Mouse (Mus musculus) G1E-ER4 (cell line): ENCODE data around the gene Gm7879. TPM values are rescaled to one million over a fixed set of nuclear protein-coding genes. Genes with fewer than 3 reads are reported as not detected.
"Not testable (repeated sequence)": the region's sequence is repeated elsewhere in the genome, so short reads cannot be mapped to it uniquely, and the experiment has no call there.

ENCODE experiments used
- GATA1 ChIP-seq: IDR thresholded peaks from one replicate; pipeline ENCODE4 v1.8.0; 2012; ENCODE audit warnings: low read length, inconsistent platforms
- polyA plus RNA-seq: library from polyadenylated mRNA; stranded (reverse); fragments of >175 nt; gene quantifications from 2 replicates; pipeline ENCODE4 v1.2.3, GENCODE M21; 2012

Gm7879 gene
- polyA plus RNA-seq: 0.11 TPM in 1 of 2 replicates, not detected in the other

DNA sequence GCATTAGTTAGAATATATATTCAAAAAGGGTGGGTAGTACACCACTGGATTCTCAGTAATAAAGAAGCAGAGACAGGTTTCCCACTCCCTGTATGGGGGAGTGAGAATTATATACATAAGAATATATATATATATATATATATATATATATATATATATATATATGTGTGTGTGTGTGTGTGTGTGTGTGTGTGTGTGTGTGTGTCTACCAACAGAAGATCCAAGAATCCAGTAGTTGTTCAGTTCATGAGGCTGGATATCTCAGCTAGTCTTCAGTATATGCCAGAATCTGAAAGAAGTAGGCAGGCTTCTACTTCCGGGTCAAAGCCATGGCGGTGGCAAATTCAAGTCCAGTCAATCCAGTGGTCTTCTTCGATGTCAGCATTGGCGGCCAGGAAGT lies at the start of gene Gm7879:
Gene Gm7879 (plus strand): TSS at position 301 of the 400 bp plus-strand sequence.
- TF ChIP-seq GATA1: not testable (repeated sequence)

- no peak for TF ChIP-seq GATA1
These were observed 49.3 kb upstream of the Gm7879 start for GRCm38 (mm10) chr5:43863642-43864041.

GRCm38 (mm10) chr5:43865316-43865715 lies 47.6 kb upstream of the Gm7879 start:
- no peak for TF ChIP-seq GATA1

DNA sequence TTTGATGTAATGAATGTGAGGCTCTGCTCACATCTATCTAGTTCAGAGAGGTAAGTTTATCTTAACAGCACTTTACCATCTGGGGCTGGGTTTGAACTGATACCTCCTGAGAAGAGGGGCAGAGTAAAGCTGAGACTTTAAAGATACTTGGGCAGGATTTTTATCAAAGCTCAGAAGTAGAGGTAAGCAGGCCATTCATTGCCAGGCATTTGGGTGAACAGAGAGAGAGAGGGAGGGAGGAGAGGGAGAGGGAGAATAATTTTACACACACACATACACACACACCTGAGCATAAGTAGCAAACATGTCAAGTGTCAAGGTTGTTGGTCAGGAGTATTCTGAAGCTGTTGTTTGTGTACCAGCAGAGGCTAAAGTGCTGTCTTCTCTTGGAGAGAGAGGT lies 44.7 kb upstream of the Gm7879 start, which contains the start of gene Cd38:
Gene Cd38 (plus strand): TSS at position 301 of the 400 bp plus-strand sequence.
- no peak for TF ChIP-seq GATA1

DNA sequence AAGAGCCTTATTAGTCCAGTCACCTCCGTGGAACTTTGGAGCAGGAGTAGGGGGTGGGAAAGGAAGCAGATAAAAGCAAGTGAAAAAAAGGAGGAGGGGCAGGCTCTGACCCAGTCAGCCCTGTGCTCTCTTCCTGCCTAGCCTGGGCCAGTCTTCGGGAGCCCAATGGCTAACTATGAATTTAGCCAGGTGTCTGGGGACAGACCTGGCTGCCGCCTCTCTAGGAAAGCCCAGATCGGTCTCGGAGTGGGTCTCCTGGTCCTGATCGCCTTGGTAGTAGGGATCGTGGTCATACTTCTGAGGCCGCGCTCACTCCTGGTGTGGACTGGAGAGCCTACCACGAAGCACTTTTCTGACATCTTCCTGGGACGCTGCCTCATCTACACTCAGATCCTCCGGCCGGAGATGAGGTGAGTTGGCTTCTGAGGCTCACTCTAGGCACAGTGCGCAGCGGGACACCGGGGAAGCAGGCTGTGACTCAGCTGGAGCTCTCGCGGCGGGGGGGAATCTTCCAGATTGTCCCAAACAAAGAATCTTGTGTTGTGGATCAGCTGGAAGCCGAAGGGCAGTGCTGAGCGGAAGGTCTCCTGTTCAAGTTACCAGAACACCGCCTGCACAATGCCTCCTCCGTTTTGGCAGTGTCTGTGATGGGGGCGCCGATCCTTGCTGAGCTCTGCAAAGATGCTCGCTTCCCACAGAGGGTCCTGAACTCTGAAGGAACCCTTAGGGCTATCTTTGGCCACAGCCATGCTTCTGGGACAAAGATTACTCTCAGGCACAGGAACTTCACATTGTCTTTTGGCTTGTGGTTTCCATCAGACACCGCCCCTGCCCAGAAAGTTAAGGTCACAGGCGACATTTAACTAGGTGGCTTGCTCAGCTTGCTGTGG lies 44.0 kb upstream of the Gm7879 start:
- TF ChIP-seq GATA1: no peak

- TF ChIP-seq GATA1: no peak
These were observed 41.1 kb upstream of the Gm7879 start for GRCm38 (mm10) chr5:43871845-43872244.

- TF ChIP-seq GATA1: no peak
These were observed 40.3 kb upstream of the Gm7879 start for GRCm38 (mm10) chr5:43872652-43873051.

DNA sequence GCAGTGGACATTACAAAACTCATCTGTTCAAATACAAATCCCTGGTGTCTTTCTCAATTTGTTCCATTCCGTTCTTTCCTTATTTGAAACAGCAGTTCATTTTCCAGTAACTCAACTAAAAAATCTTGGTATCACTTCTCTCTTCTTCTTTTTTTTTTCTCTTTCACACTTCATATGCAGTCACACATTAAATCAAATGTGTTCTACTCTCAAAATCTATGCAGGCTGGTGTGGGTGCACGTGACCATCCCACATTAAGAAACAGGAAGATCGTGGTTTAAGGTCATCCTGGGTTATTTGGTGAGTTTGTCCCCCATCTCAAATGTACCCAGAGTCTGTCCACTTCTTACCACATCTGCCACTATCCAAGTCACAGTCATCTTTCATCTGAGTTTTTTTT lies 30.9 kb upstream of the Gm7879 start:
- TF ChIP-seq GATA1: no peak

DNA sequence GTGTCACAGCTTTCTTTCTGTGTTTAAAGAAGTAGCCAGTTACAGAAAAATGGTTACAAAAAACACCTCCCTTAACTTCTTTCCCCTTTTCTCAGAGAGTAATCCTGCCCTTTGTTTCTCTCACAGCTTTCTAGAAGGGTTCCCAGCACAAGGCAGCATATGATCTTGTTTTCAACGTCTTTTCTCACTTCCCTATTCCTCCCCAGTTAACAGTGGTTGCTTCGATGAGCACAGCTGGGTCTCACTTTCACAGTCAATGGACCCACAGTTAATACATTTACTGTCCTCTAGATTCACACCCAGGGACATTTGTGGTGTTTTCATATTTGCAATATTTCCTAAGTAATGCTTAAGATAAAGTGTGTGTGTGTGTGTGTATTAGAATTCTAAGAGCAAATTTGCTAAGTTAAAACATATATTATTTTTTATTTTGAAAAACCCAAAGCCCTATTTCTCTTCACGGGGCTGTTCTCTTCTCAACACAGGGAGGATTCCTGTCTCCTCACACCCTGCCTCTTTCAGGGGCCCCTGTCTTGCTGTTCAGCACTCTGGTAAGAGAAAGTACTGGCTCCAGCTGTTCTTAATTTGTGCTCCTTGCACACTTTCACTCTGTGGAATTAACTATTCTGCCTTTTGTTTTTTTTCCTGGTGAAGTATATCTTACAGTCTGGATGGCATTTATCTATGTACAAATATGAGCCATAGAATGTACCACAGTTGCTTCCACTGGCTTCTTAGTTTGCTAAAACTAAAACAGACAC lies 27.7 kb upstream of the Gm7879 start:
- no peak for TF ChIP-seq GATA1

DNA sequence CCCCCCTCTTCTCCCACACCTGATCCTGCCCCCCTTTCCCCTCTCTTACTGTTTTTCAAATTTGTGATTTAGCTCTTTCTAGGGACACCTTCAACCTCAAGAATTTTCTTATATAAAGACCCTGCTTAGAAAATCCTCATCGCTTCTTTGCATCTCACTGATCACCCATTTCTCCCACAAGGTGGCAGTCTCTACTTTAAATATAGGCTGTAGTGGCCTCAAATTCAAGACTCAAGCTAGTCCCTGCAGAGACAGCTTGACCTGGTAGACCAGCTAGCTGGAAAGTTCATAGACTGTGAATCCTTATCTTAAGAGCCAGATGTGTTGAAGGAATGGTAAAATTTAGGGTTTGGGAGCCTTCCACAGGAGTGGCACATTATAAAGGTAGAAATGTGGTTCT lies 20.6 kb upstream of the Gm7879 start:
- TF ChIP-seq GATA1: no peak

GRCm38 (mm10) chr5:43894113-43894512 lies 18.8 kb upstream of the Gm7879 start:
- TF ChIP-seq GATA1: no peak

DNA sequence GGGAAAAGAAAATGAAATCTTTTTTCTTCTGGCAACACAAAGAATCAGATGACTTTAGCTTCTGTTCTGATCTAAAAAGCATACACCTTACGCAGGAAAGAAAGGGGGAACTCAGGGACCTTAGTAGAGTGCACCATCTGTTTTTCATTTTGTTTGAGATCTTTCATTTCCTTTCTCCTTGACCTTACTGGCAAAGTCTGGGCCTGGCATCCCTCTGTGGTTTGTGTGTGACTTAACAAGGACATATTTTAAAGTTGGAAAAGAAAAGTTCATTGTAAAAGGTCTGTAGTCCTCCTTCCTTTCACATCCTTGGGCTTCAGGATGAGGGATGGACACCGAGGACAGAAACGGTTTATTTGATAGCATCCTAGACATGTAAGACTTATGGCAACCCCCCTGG lies 17.0 kb upstream of the Gm7879 start:
- no peak for TF ChIP-seq GATA1

DNA sequence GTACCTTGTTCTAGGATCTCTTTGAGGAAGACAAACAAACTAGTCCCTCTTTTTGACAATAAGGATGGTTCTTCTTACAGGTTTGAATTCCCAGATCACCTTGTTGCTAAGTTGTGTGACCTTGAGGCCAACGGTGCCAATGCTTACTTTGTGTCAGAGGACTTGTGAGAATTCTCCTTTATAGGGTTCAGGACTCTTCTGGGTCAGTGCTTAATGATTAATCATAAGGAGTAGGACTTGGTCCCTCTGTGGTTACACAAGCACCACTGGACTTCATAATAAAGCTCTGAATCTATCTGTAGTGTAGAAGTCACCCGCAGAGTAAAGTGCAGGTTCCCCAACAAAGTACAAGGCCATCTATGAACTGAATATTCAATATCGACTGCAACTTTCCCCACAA lies 8.3 kb upstream of the Gm7879 start:
- no peak for TF ChIP-seq GATA1

- no peak for TF ChIP-seq GATA1
These were observed 3.7 kb upstream of the Gm7879 start for GRCm38 (mm10) chr5:43909213-43909612.

GRCm38 (mm10) chr5:43910006-43910405 lies 2.9 kb upstream of the Gm7879 start:
- TF ChIP-seq GATA1: no peak

- TF ChIP-seq GATA1: no peak
These were observed 2.4 kb downstream of the Gm7879 start for GRCm38 (mm10) chr5:43915261-43915886.
